Mouse (Mus musculus) heart, postnatal 0 days (tissue): ENCODE data around the gene Akap2.

Experiments
- CTCF ChIP-seq: IDR thresholded peaks from 2 replicates; pipeline ENCODE4 v1.5.1; 2016; ENCODE audit warnings: antibody characterized with exemption, control low read depth, low read depth
- EP300 ChIP-seq: IDR thresholded peaks from 2 replicates; pipeline ENCODE4 v1.6.1; 2016; ENCODE audit warnings: antibody characterized with exemption, low read depth

DNA sequence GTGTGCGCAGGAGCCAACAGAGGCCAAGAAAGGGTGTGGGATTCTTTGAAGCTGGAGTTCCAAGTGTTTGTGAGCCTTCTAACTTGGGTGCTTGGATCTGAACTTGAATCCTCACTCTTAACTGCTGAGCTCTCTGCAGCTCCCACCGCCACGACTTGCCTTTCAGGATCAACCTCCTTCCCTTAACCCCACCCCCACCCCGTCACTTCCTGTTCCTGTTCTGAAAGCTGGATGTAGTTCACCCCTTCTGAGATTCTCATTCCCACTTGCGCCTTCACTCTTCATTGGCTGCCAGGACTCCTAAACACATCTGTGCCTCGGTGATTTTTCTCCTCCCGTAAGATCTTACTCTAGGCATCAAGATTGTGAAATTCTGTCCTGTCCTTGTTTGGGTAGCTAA lies 43.1 kb upstream of the Akap2 start:
- no peak for TF ChIP-seq CTCF
- TF ChIP-seq EP300 = no peak
